Mouse (Mus musculus) neural tube, embryonic 11.5 days (tissue): ENCODE results near the gene AI467606. TPM values are rescaled to one million over a fixed set of nuclear protein-coding genes. Genes with fewer than 3 reads are reported as not detected.

ENCODE experiments used
- ATAC-seq: fragments of 200-750 bp; cut with Nextera tagmentation; 2 replicates; pipeline ENCODE4 v1.8.0; 2017; ENCODE audit warnings: moderate number of reproducible peaks, mild to moderate bottlenecking, moderate TSS enrichment, moderate library complexity; ENCODE audit not compliant: insufficient read depth, low FRiP score, low TSS enrichment
- DNase-seq: peaks from one replicate; pipeline ENCODE4 v3.0.0-alpha.2; 2015; ENCODE audit warnings: low spot score
- H3K27ac ChIP-seq: fragments of 300-500 bp; sonication (generic); 2 replicates; pipeline ENCODE4 v1.5.1; 2014; ENCODE audit warnings: low read depth, mild to moderate bottlenecking, low read length
- H3K27me3 ChIP-seq: fragments of 300-500 bp; sonication (generic); 2 replicates; pipeline ENCODE4 v1.6.1; 2014; ENCODE audit warnings: mild to moderate bottlenecking, low read length, mixed read lengths; ENCODE audit not compliant: control insufficient read depth, insufficient read depth
- H3K36me3 ChIP-seq: fragments of 300-500 bp; sonication (generic); 2 replicates; pipeline ENCODE4 v1.6.1; 2014; ENCODE audit warnings: mild to moderate bottlenecking, low read length, moderate library complexity, mixed read lengths; ENCODE audit not compliant: control insufficient read depth, insufficient read depth
- H3K4me1 ChIP-seq: fragments of 300-500 bp; sonication (generic); 2 replicates; pipeline ENCODE4 v1.6.1; 2014; ENCODE audit warnings: low read length, mixed read lengths; ENCODE audit not compliant: control insufficient read depth, insufficient read depth
- H3K4me2 ChIP-seq: fragments of 300-500 bp; sonication (generic); 2 replicates; pipeline ENCODE4 v1.6.1; 2014; ENCODE audit warnings: low read depth, mild to moderate bottlenecking, moderate library complexity
- H3K4me3 ChIP-seq: fragments of 300-500 bp; sonication (generic); 2 replicates; pipeline ENCODE4 v1.5.1; 2014; ENCODE audit warnings: low read depth, low read length
- H3K9ac ChIP-seq: fragments of 300-500 bp; sonication (generic); 2 replicates; pipeline ENCODE4 v1.6.1; 2014; ENCODE audit warnings: mild to moderate bottlenecking, low read length
- H3K9me3 ChIP-seq: fragments of 300-500 bp; sonication (generic); 2 replicates; pipeline ENCODE4 v1.6.1; 2016; ENCODE audit warnings: low read length; ENCODE audit not compliant: control insufficient read depth
- WGBS: fragments of 180-500 bp; shearing (Covaris S2); extraction: QIAGEN DNeasy Blood & Tissue Kit; methylation state at CpG from one replicate; pipeline ENCODE4 v1.1.7; 2014; 5-methylcytosine and 5-hydroxymethylcytosine counted together
- polyA plus RNA-seq: library from polyadenylated mRNA; unstranded; fragments of >200 nt; fragmentation: Nextera tagmentation; extraction: Ambion mirVana; gene quantifications from 2 replicates; pipeline ENCODE4 v1.2.1, GENCODE M21; 2014

Gene AI467606
- polyA plus RNA-seq, 1 experiment from 2014 or later: 1.1 TPM

DNA sequence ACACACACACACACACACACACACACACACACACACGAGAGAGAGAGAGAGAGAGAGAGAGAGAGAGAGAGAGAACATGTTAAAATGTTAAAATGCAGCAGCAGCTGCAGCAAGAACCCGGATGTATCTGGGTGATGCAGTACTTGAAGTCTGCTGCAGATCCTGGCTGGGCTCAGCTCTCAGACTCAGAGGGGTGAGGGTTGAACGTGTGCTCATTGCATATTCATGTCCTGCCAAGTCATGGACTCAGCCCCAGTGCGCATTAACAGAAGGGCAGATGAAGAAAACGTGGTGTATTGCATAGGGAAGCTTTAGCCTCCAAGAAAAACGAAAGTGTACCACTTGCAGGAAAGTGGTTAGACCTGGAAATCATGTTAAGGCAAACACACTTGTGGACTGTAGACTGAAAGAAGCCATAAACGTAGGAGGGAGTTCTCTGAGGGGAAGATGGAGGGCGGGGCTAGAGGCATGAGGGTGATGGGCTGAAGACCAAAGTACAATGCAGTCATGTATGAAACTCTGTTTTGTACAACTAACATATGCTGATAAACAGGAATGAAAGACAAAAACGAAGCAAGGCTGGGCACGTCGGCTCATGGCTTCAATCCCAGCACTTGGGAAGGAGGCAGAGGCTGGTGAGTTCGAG lies 22.6 kb downstream of the AI467606 start:
- Histone ChIP-seq H3K9me3 (no peaks in the 10 kb centered on the region), H3K27me3 (no peaks in the 10 kb centered on the region), H3K4me3 (no peak overlapping the region), H3K4me1 (peaks cover 2% of the 10 kb centered on the region; the same call in 1 of the 2 replicates), H3K4me2 (no peak overlapping the region), H3K36me3 (no peaks in the 10 kb centered on the region), H3K9ac (no peak overlapping the region), H3K27ac (no peak overlapping the region)
- 56% methylated on average over 11 of the region's 12 CpGs for WGBS
- ATAC-seq (no peak), DNase-seq (no peak)

DNA sequence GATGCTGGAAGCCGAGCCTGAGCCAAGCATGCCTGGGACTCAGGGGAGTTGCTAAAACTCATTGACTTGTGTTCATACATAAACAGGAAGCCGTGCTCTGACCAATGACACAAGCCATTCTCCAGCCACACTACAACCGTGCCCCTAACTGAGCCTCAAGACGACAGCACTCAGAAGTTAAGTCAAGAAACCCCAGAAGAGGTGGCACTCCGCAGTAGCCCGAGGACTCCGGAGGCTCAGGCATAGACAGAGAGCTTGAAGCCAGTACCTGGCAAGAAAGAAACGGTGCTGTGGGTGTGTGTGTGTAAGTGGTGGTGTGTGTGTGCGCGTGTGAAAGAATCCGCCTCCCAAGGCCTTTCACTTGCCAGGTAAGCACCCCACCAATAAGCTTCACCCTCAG lies 23.8 kb downstream of the AI467606 start:
- Histone ChIP-seq H3K27me3 (no peaks in the 10 kb centered on the region), H3K4me3 (no peak overlapping the region), H3K36me3 (no peaks in the 10 kb centered on the region), H3K9ac (no peak overlapping the region), H3K9me3 (no peaks in the 10 kb centered on the region), H3K4me1 (peaks cover 4% of the 10 kb centered on the region; the same call in 1 of the 2 replicates), H3K4me2 (no peak overlapping the region), H3K27ac (no peak overlapping the region)
- 88% methylated on average over 11 of the region's 11 CpGs for WGBS
- ATAC-seq (no peak), DNase-seq (no peak)

- Histone ChIP-seq H3K36me3 (no peaks in the 10 kb centered on the region), H3K4me1 (peaks cover 4% of the 10 kb centered on the region; the same call in 1 of the 2 replicates), H3K27ac (no peak overlapping the region), H3K9ac (no peak overlapping the region), H3K9me3 (no peaks in the 10 kb centered on the region), H3K4me3 (no peak overlapping the region), H3K27me3 (peaks cover 7% of the 10 kb centered on the region), H3K4me2 (no peak overlapping the region)
- DNase-seq (no peak), ATAC-seq (no peak)
- 60% methylated on average over 11 of the region's 11 CpGs for WGBS
Observed at GRCm38 (mm10) chr7:127116331-127116935, 25.3 kb downstream of the AI467606 start.

DNA sequence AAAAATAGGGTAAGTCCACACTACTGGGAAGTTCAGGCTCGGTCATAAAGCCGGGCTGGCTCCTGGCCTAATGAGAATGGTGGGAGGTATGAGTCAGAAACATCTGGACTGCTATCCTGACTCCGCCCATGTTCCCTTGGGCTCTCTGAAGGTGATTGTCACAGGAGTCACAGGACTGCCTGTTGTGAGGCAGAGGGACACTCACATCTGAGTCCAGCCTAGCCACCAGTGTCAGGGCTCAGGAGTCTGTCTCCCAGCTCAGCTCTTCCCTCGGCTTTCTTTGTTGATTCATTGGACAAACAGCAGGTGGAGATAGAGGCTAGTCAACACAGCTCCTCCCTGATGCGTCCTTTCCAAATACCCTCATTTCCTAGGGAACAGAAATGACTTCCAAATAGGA lies 26.8 kb downstream of the AI467606 start:
- no peaks in the 10 kb centered on the region for H3K9me3 ChIP-seq
- peaks cover 12% of the 10 kb centered on the region for H3K27me3 ChIP-seq
- H3K36me3 ChIP-seq: no peaks in the 10 kb centered on the region
- H3K27ac ChIP-seq: no peak overlapping the region
- 45% methylated on average over 5 of the region's 5 CpGs for WGBS
- DNase-seq (no peak), ATAC-seq (no peak)
- peaks cover 4% of the 10 kb centered on the region; the same call in 1 of the 2 replicates for H3K4me1 ChIP-seq
- no peak overlapping the region for H3K9ac ChIP-seq
- H3K4me3 ChIP-seq: no peak overlapping the region
- no peak overlapping the region for H3K4me2 ChIP-seq

DNA sequence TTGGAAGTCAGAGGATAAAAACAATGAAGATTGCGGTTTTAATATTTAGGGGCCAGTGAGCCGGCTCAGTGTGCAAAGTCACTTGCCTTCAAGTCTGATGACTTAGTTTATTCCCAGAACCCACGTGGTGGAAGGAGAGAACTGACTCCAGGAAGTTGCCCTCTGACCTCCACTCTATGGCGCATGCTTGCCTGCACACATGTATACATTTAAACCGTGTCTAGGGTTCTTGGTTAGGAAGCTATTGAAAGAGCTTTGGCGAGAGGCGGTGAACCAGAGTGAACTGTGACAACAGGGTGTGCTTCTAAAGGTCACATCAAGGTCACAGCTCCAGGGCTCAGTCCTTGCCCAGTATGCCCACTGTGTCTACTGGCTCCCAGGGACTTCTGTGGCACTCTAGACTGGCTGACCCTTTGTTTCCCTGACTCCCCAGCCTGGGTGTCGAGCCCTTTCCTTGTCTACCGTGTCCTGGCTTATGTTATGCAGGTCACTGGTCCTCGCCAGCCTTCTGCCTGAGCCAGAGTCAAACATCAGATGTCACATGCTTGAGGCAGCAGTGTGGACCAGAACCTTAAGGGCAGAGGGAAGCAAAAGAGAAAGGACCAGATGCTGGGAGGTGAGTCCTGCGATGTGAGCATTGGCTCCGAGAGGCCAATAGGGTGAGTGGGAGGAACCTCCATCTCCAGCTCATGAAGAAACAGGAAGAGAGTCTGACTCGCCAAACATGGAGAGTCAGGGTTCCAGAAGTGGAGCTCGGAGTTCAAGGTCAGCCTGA lies 27.7 kb downstream of the AI467606 start:
- H3K9ac ChIP-seq: no peak overlapping the region
- peaks cover 4% of the 10 kb centered on the region; the same call in 1 of the 2 replicates for H3K4me1 ChIP-seq
- H3K36me3 ChIP-seq: no peaks in the 10 kb centered on the region
- no peak overlapping the region for H3K4me2 ChIP-seq
- 43% methylated on average over 14 of the region's 14 CpGs for WGBS
- H3K27me3 ChIP-seq: peaks cover 12% of the 10 kb centered on the region
- ATAC-seq (no peak), DNase-seq (no peak)
- no peak overlapping the region for H3K27ac ChIP-seq
- H3K9me3 ChIP-seq: no peaks in the 10 kb centered on the region
- no peak overlapping the region for H3K4me3 ChIP-seq

- Histone ChIP-seq H3K9ac (peak overlapping the region; percentile 44), H3K4me1 (peaks cover 4% of the 10 kb centered on the region; the same call in 1 of the 2 replicates), H3K4me2 (peak overlapping the region; percentile 26), H3K27me3 (peaks cover 12% of the 10 kb centered on the region), H3K36me3 (no peaks in the 10 kb centered on the region), H3K27ac (no peak overlapping the region), H3K9me3 (no peaks in the 10 kb centered on the region), H3K4me3 (0 out of 2 replicates have a peak overlapping the region, but pooled peaks have one; percentile 13)
- ATAC-seq (no peak), DNase-seq (peak; percentile 33)
- WGBS: 8% methylated on average over 21 of the region's 21 CpGs
Observed at GRCm38 (mm10) chr7:127121061-127121910, 30.1 kb downstream of the AI467606 start.

GRCm38 (mm10) chr7:127121911-127122270 lies 30.7 kb downstream of the AI467606 start, which contains the start of gene Qprt:
Qprt (minus strand) TSS chr7:127122226.
- Histone ChIP-seq H3K27me3 (peaks cover 12% of the 10 kb centered on the region), H3K9me3 (no peaks in the 10 kb centered on the region), H3K4me3 (peak within 1 kb of the TSS; percentile 13; the same call in 1 of the 2 replicates), H3K9ac (peak within 1 kb of the TSS; percentile 44), H3K4me1 (peaks cover 4% of the 10 kb centered on the region; the same call in 1 of the 2 replicates), H3K27ac (no peak within 1 kb of the TSS), H3K36me3 (no peaks in the 10 kb centered on the region), H3K4me2 (peak within 1 kb of the TSS; percentile 26)
- WGBS: 7% methylated on average over 7 of the region's 7 CpGs
- ATAC-seq (no peak), DNase-seq (no peak)

- ATAC-seq: no peak
Observed at GRCm38 (mm10) chr7:127129638-127130037, 38.5 kb downstream of the AI467606 start.

More at GRCm38 (mm10) chr7:127129638-127130037, 38.5 kb downstream of the AI467606 start:
- Histone ChIP-seq H3K9ac (no peak overlapping the region), H3K4me3 (no peak overlapping the region), H3K27me3 (no peaks in the 10 kb centered on the region), H3K27ac (no peak overlapping the region), H3K4me2 (no peak overlapping the region), H3K9me3 (no peaks in the 10 kb centered on the region), H3K36me3 (no peaks in the 10 kb centered on the region), H3K4me1 (no peaks in the 10 kb centered on the region)
- peak; percentile 36 for DNase-seq
- 25% methylated on average over 4 of the region's 4 CpGs for WGBS
